Mouse (Mus musculus): ENCODE measurements at regions not wholly inside any gene's neighbourhood (a gene's known extent, or its start where the extent isn't known, plus 50 kb on each side); places are given as distances from the start of the nearest gene placed in this dataset.

DNA sequence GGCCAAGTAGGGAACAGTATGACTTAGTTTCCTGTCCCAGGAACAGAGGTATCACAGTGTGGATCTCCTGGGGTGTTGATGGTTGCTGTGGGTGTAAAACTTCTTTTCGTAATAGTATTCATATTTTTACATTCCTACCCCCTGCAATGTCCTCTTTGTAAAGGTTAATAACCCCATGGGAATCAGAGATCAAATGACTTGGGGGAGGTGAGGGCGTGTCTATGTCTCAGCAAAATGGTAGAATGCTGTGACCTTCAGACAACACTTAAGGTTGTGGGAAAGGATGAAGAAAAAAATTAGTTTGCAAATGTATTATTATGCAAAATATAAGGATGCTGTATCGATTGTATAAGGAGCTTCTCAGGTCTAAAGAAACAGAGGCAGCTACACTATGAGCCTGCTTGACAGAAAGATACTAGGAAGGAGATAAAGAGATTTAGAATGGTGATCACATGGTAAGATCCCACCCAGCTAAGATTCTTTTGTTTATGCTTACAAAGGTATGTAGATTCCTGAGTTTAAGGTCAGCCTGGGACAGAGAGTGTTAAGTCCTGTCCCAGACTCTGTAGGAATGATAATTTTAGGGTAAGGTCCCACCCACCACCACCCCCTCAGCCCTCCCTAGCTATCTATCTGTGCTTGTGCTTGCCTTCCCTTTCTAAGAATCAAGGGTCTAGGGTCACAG, 913.8 kb downstream of the Tbl1xr1 start:
- ATAC-seq (ENCODE audit: low FRiP score) (no peak), DNase-seq (ENCODE audit: low spot score) (no peak)
- Histone ChIP-seq H3K27me3 (ENCODE audit: insufficient read depth, low read length) (no peaks in the 10 kb centered on the region), H3K9ac (replicated peaks; ENCODE audit: low read length, poor library complexity, severe bottlenecking) (no peak overlapping the region), H3K9me3 (ENCODE audit: low read length) (no peaks in the 10 kb centered on the region), H3K27ac (ENCODE audit: low read depth, low read length) (no peak overlapping the region), H3K4me3 (ENCODE audit: low read depth, low read length) (no peak overlapping the region), H3K4me1 (ENCODE audit: insufficient read depth, low read length) (no peaks in the 10 kb centered on the region), H3K4me2 (ENCODE audit: low read depth, low read length, poor library complexity, severe bottlenecking) (no peak overlapping the region), H3K36me3 (ENCODE audit: insufficient read depth, low read length) (no peaks in the 10 kb centered on the region)
- TF ChIP-seq CTCF (IDR thresholded peaks at IDR 0.05) = no peak
- 72% methylated on average over 3 of the region's 3 CpGs for WGBS

DNA sequence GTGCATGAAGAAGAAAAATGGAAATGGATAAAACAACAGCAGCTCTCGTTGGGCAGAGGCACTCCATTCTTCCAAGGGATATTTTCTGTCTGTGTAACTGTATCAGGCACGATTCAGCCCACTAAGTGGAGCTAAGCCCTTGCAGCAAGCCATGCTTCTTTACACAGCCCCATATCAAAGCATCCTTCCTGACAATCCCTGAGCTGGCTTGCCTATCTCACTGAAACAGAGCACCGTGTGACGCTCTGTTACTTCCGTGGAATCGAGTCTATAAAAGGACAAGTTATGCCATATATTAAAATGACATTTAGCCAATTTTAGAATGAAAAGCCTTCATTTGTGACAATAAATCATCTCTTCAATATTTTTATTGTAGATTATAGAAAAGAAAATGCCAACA, 918.8 kb downstream of the Tbl1xr1 start:
- no peak overlapping the region for H3K27ac ChIP-seq (ENCODE audit: low read depth, low read length)
- no peaks in the 10 kb centered on the region for H3K4me1 ChIP-seq (ENCODE audit: insufficient read depth, low read length)
- H3K9me3 ChIP-seq (ENCODE audit: low read length) = no peaks in the 10 kb centered on the region
- no peak for DNase-seq (ENCODE audit: low spot score)
- H3K4me3 ChIP-seq (ENCODE audit: low read depth, low read length) = no peak overlapping the region
- H3K9ac ChIP-seq (replicated peaks; ENCODE audit: low read length, poor library complexity, severe bottlenecking) = no peak overlapping the region
- WGBS = 71% methylated on average over 6 of the region's 6 CpGs
- no peak overlapping the region for H3K4me2 ChIP-seq (ENCODE audit: low read depth, low read length, poor library complexity, severe bottlenecking)
- no peak for TF ChIP-seq CTCF (IDR thresholded peaks at IDR 0.05)
- H3K27me3 ChIP-seq (ENCODE audit: insufficient read depth, low read length) = no peaks in the 10 kb centered on the region
- ATAC-seq (ENCODE audit: low FRiP score) = no peak
- no peaks in the 10 kb centered on the region for H3K36me3 ChIP-seq (ENCODE audit: insufficient read depth, low read length)

DNA sequence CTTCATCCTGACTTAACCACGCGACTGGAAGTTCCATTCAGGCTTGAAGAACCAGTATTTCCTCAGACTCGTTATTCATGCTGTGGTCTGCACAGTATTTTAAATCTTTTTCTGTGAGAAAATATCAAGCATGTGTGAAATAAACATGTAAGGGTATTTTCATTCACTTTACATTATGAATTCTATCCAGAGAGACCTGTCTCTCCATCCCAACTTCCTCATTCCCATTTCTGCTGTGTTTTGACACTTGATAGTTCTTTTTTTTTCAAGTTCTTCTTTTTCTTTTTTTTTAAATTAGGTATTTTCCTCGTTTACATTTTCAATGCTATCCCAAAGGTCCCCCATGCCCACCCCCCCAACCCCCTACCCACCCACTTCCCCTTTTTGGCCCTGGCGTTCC, 919.4 kb downstream of the Tbl1xr1 start:
- TF ChIP-seq CTCF (IDR thresholded peaks at IDR 0.05) = no peak
- Histone ChIP-seq H3K4me3 (ENCODE audit: low read depth, low read length) (no peak overlapping the region), H3K4me1 (ENCODE audit: insufficient read depth, low read length) (no peaks in the 10 kb centered on the region), H3K36me3 (ENCODE audit: insufficient read depth, low read length) (no peaks in the 10 kb centered on the region), H3K9me3 (ENCODE audit: low read length) (no peaks in the 10 kb centered on the region), H3K27me3 (ENCODE audit: insufficient read depth, low read length) (no peaks in the 10 kb centered on the region), H3K27ac (ENCODE audit: low read depth, low read length) (no peak overlapping the region), H3K9ac (replicated peaks; ENCODE audit: low read length, poor library complexity, severe bottlenecking) (no peak overlapping the region), H3K4me2 (ENCODE audit: low read depth, low read length, poor library complexity, severe bottlenecking) (no peak overlapping the region)
- DNase-seq (ENCODE audit: low spot score) (no peak), ATAC-seq (ENCODE audit: low FRiP score) (no peak)
- 74% methylated on average over 4 of the region's 5 CpGs for WGBS

DNA sequence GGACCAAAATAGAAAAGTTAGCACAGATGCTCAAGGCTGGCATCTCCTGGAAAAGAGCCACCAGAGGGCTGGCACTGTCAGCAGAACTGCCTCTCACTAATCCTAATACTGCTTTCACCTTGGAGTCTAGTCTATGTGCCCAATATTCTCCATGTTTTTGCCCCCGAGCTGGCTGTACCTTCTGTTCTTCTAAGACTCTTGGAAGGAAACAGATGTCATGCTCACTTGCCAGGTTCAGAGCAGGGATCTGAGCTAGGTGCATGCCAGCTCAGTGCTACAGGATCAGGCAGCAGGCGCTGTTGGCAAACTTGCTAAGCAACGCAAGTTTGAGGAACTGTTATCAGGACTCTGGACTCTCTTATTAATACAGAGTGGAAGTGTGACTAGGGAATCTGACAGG, 924.6 kb downstream of the Tbl1xr1 start:
- WGBS = 75% methylated on average over 3 of the region's 3 CpGs
- no peaks in the 10 kb centered on the region for H3K36me3 ChIP-seq (ENCODE audit: insufficient read depth, low read length)
- TF ChIP-seq CTCF (IDR thresholded peaks at IDR 0.05) = no peak
- ATAC-seq (ENCODE audit: low FRiP score) = peak; percentile 16; the same call in 1 of the 2 replicates
- no peak overlapping the region for H3K9ac ChIP-seq (replicated peaks; ENCODE audit: low read length, poor library complexity, severe bottlenecking)
- H3K27ac ChIP-seq (ENCODE audit: low read depth, low read length) = no peak overlapping the region
- H3K27me3 ChIP-seq (ENCODE audit: insufficient read depth, low read length) = no peaks in the 10 kb centered on the region
- no peak overlapping the region for H3K4me2 ChIP-seq (ENCODE audit: low read depth, low read length, poor library complexity, severe bottlenecking)
- H3K4me3 ChIP-seq (ENCODE audit: low read depth, low read length) = no peak overlapping the region
- no peaks in the 10 kb centered on the region for H3K9me3 ChIP-seq (ENCODE audit: low read length)
- DNase-seq (ENCODE audit: low spot score) = peak; percentile 77
- H3K4me1 ChIP-seq (ENCODE audit: insufficient read depth, low read length) = no peaks in the 10 kb centered on the region

GRCm38 (mm10) chr3:23032064-23032463, 955.6 kb downstream of the Tbl1xr1 start:
- Histone ChIP-seq H3K4me3 (ENCODE audit: low read depth, low read length) (no peak overlapping the region), H3K4me1 (ENCODE audit: insufficient read depth, low read length) (no peaks in the 10 kb centered on the region), H3K36me3 (ENCODE audit: insufficient read depth, low read length) (no peaks in the 10 kb centered on the region), H3K9me3 (ENCODE audit: low read length) (no peaks in the 10 kb centered on the region), H3K9ac (replicated peaks; ENCODE audit: low read length, poor library complexity, severe bottlenecking) (no peak overlapping the region), H3K27ac (ENCODE audit: low read depth, low read length) (no peak overlapping the region), H3K27me3 (ENCODE audit: insufficient read depth, low read length) (no peaks in the 10 kb centered on the region), H3K4me2 (ENCODE audit: low read depth, low read length, poor library complexity, severe bottlenecking) (no peak overlapping the region)
- no peak for DNase-seq (ENCODE audit: low spot score)
- WGBS = 86% methylated on average over 2 of the region's 2 CpGs
- TF ChIP-seq CTCF (IDR thresholded peaks at IDR 0.05) = no peak
- no peak for ATAC-seq (ENCODE audit: low FRiP score)

GRCm38 (mm10) chr3:23063180-23063965, 986.9 kb downstream of the Tbl1xr1 start:
- H3K4me3 ChIP-seq (ENCODE audit: low read depth, low read length) = no peak overlapping the region
- no peaks in the 10 kb centered on the region for H3K36me3 ChIP-seq (ENCODE audit: insufficient read depth, low read length)
- no peaks in the 10 kb centered on the region for H3K27me3 ChIP-seq (ENCODE audit: insufficient read depth, low read length)
- H3K9ac ChIP-seq (replicated peaks; ENCODE audit: low read length, poor library complexity, severe bottlenecking) = no peak overlapping the region
- H3K4me2 ChIP-seq (ENCODE audit: low read depth, low read length, poor library complexity, severe bottlenecking) = no peak overlapping the region
- ATAC-seq (ENCODE audit: low FRiP score) = no peak
- no peaks in the 10 kb centered on the region for H3K4me1 ChIP-seq (ENCODE audit: insufficient read depth, low read length)
- no peak overlapping the region for H3K27ac ChIP-seq (ENCODE audit: low read depth, low read length)
- peak; percentile 75 for DNase-seq (ENCODE audit: low spot score)
- 54% methylated on average over 6 of the region's 6 CpGs for WGBS
- peak; percentile 80 for TF ChIP-seq CTCF (IDR thresholded peaks at IDR 0.05)
- no peaks in the 10 kb centered on the region for H3K9me3 ChIP-seq (ENCODE audit: low read length)

All from midbrain, postnatal 0 days (tissue).